Mouse (Mus musculus): ENCODE measurements around the gene Majin. TPM values are rescaled to one million over a fixed set of nuclear protein-coding genes. Genes with fewer than 3 reads are reported as not detected.

The Majin gene
- polyA plus RNA-seq, 1 experiment from 2014 or later = not detected

DNA sequence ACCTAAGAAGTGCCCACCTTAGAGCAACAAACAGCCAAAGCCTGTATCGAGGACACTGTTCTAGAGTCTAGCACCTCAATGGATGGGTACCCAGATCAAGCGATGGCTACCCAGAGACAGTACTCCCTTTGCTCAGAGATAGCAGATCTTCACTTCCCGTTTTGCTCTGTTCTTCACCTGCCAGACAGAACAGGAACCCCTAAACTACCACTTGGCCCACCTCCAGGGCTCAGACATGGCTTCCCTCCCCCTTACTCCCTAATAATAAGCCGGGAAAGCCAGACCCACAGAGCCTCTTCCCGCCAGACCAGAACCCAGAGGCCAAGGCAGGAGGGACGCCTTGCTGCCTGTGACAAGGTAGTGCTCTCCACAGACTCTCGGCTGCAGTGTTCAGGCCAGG is 52.7 kb downstream of the Majin start:
- H3K9ac ChIP-seq (ENCODE audit: low read length) = no peak overlapping the region
- ATAC-seq (ENCODE audit: insufficient number of reproducible peaks, insufficient read depth, low FRiP score, low read depth) = no peak
- peaks cover 17% of the 10 kb centered on the region for H3K36me3 ChIP-seq (ENCODE audit: control insufficient read depth, insufficient read depth, low read length)
- H3K9me3 ChIP-seq (ENCODE audit: control insufficient read depth, low read length) = no peaks in the 10 kb centered on the region
- H3K4me1 ChIP-seq (ENCODE audit: control insufficient read depth in 2 of 2, insufficient read depth in 2 of 2, low read length in 2 of 2) = peaks cover 13 to 20% of the 10 kb centered on the region in 2 experiments
- H3K27me3 ChIP-seq (ENCODE audit: control insufficient read depth, insufficient read depth, low read length) = no peaks in the 10 kb centered on the region
- no peak overlapping the region for H3K4me3 ChIP-seq (ENCODE audit: control insufficient read depth in 1 of 2, insufficient read depth in 1 of 2, low read depth in 1 of 2, low read length in 2 of 2)
- H3K4me2 ChIP-seq (ENCODE audit: low read length) = no peak overlapping the region
- WGBS = 70% methylated on average over 7 of the region's 7 CpGs
- no peak overlapping the region for H3K27ac ChIP-seq (replicated peaks in 1 of 2; ENCODE audit: control insufficient read depth in 1 of 2, insufficient read depth in 1 of 2, low read depth in 2 of 2, low read length in 2 of 2)

DNA sequence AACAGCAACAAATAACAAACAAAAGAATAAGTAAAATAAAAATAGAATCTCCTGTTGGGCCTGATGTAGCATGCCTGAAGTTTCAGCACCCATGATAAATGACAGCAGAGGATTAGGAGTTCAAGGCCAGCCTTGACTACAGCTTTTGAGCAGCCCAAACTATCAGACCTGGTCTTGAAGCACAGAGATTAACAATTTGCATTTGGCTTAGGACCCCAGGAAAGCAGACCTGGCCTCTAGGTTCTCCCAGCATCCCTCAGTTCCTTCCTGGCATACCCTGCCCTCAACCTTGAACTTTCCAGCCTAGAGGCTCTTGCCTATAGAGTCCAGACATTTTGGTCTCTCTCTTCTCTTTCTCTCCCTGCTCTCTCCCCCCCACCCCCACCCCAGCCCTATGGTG is 54.6 kb downstream of the Majin start:
- ATAC-seq (ENCODE audit: insufficient number of reproducible peaks, insufficient read depth, low FRiP score, low read depth) = no peak
- H3K4me3 ChIP-seq (ENCODE audit: control insufficient read depth in 1 of 2, insufficient read depth in 1 of 2, low read depth in 1 of 2, low read length in 2 of 2) = no peak overlapping the region
- H3K36me3 ChIP-seq (ENCODE audit: control insufficient read depth, insufficient read depth, low read length) = no peaks in the 10 kb centered on the region
- H3K27me3 ChIP-seq (ENCODE audit: control insufficient read depth, insufficient read depth, low read length) = no peaks in the 10 kb centered on the region
- no peak overlapping the region for H3K9ac ChIP-seq (ENCODE audit: low read length)
- no peaks in the 10 kb centered on the region for H3K9me3 ChIP-seq (ENCODE audit: control insufficient read depth, low read length)
- no peak overlapping the region for H3K27ac ChIP-seq (replicated peaks in 1 of 2; ENCODE audit: control insufficient read depth in 1 of 2, insufficient read depth in 1 of 2, low read depth in 2 of 2, low read length in 2 of 2)
- H3K4me1 ChIP-seq (ENCODE audit: control insufficient read depth in 2 of 2, insufficient read depth in 2 of 2, low read length in 2 of 2) = peaks cover 18 to 29% of the 10 kb centered on the region in 2 experiments
- no peak overlapping the region for H3K4me2 ChIP-seq (ENCODE audit: low read length)

DNA sequence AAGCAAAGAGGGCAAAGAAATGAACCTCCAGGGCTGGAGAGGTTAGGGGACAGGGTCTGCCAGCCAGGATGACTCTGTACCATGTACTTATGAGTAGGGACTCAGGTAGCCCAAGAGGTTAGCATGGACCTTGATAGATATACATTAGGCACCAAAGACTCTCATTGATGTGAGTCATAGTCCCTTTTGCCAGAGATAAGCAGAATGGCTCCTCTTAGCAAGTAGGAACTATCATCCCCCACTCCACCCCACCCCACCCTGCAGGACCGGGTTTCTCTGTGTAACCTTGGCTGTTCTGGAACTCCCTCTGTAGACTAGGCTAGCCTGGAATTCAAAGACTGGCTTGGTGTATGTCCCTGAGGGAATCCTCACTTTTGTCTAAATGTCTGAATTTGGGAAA is 55.9 kb downstream of the Majin start:
- H3K4me2 ChIP-seq (ENCODE audit: low read length) = no peak overlapping the region
- 37% methylated on average over 1 of the region's 1 CpGs for WGBS

DNA sequence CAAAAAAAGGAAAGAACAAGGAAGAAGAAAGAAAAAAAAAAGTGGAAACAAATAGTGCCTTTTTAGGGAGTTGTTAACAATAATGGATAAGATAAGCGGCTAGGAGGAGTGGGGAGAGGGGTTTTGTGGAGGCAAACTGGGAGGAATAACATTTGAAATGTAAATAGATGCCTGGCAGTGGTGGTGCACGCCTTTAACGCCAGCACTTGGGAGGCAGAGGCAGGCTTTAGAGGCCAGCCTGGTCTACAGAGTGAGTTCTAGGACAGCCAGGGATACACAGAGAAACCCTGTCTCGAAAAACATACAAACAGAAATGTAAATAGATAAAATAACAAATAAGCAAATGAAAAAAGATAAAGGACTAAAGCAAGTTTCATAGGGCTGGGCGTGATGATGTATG is 56.5 kb downstream of the Majin start:
- Histone ChIP-seq H3K4me3 (ENCODE audit: control insufficient read depth in 1 of 2, insufficient read depth in 1 of 2, low read depth in 1 of 2, low read length in 2 of 2) (peak overlapping the region in 1 of 2 experiments; percentile 82; a peak in 3 of 4 replicates), H3K9ac (ENCODE audit: low read length) (peak overlapping the region; percentile 27; the same call in 1 of the 2 replicates), H3K4me1 (ENCODE audit: control insufficient read depth in 2 of 2, insufficient read depth in 2 of 2, low read length in 2 of 2) (peaks cover 9 to 14% of the 10 kb centered on the region in 2 experiments), H3K36me3 (ENCODE audit: control insufficient read depth, insufficient read depth, low read length) (peaks cover 12% of the 10 kb centered on the region), H3K27ac (replicated peaks in 1 of 2; ENCODE audit: control insufficient read depth in 1 of 2, insufficient read depth in 1 of 2, low read depth in 2 of 2, low read length in 2 of 2) (peak overlapping the region; percentile 22 to 48; a peak in 3 of 4 replicates), H3K27me3 (ENCODE audit: control insufficient read depth, insufficient read depth, low read length) (no peaks in the 10 kb centered on the region), H3K9me3 (ENCODE audit: control insufficient read depth, low read length) (no peaks in the 10 kb centered on the region), H3K4me2 (ENCODE audit: low read length) (peak overlapping the region; percentile 42)
- ATAC-seq (ENCODE audit: insufficient number of reproducible peaks, insufficient read depth, low FRiP score, low read depth) = no peak
- WGBS = 28% methylated on average over 5 of the region's 5 CpGs

More for the DNA sequence above, 55.9 kb downstream of the Majin start:
- H3K9ac ChIP-seq (ENCODE audit: low read length) = no peak overlapping the region
- ATAC-seq (ENCODE audit: insufficient number of reproducible peaks, insufficient read depth, low FRiP score, low read depth) = no peak
- peaks cover 9 to 15% of the 10 kb centered on the region in 2 experiments for H3K4me1 ChIP-seq (ENCODE audit: control insufficient read depth in 2 of 2, insufficient read depth in 2 of 2, low read length in 2 of 2)
- peaks cover 7% of the 10 kb centered on the region; the same call in 1 of the 2 replicates for H3K36me3 ChIP-seq (ENCODE audit: control insufficient read depth, insufficient read depth, low read length)
- no peaks in the 10 kb centered on the region for H3K27me3 ChIP-seq (ENCODE audit: control insufficient read depth, insufficient read depth, low read length)
- no peaks in the 10 kb centered on the region for H3K9me3 ChIP-seq (ENCODE audit: control insufficient read depth, low read length)
- H3K27ac ChIP-seq (replicated peaks in 1 of 2; ENCODE audit: control insufficient read depth in 1 of 2, insufficient read depth in 1 of 2, low read depth in 2 of 2, low read length in 2 of 2) = no peak overlapping the region
- no peak overlapping the region for H3K4me3 ChIP-seq (ENCODE audit: control insufficient read depth in 1 of 2, insufficient read depth in 1 of 2, low read depth in 1 of 2, low read length in 2 of 2)

DNA sequence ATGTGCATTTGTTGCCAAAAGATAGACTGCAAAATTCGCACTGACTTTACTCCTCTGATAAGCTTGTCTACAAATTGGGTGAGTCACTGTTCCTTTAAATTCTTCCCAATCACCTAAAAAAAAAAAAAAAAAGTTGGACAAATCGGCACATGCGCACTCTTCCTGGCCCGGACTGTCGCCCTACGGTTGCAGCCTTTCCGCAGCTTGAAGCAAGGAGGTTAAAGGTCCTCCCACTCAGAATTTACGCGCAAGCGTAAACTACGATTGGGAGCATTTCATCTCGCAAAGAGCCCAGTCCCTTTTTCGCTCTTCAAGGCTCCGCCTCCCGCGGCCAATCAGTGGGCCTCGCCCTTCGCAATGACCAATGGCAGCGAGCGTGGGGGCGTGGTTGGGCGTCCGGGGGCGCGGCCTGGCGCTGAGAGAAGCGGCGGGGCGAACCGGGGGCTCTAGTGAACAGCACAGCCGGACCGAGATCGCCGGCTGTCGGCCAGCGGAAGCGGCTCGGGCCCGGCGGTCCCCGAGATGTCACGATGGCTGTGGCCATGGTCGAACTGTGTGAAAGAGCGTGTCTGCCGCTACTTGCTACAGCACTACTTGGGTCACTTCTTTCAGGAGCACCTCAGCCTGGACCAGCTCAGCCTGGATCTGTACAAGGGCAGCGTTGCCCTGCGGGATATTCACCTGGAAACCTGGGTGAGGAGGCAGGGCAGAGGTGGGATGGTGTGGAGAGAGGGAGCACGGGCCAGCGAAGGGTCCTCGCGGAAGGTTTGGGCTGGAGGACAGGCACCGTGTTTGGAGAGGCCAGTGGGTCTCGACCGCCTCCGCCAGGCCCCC is 57.3 kb downstream of the Majin start, which contains the start of gene Atg2a:
Gene Atg2a, plus strand, starts transcription at position 395 of the 834 bp plus-strand sequence.
- H3K9me3 ChIP-seq (ENCODE audit: control insufficient read depth, low read length) = no peaks in the 10 kb centered on the region
- no peaks in the 10 kb centered on the region for H3K27me3 ChIP-seq (ENCODE audit: control insufficient read depth, insufficient read depth, low read length)
- peak within 1 kb of the TSS; percentile 92 for H3K9ac ChIP-seq (ENCODE audit: low read length)
- under 1% methylated on average over 55 of the region's 55 CpGs for WGBS
- H3K4me1 ChIP-seq (ENCODE audit: control insufficient read depth in 2 of 2, insufficient read depth in 2 of 2, low read length in 2 of 2) = peaks cover 6 to 11% of the 10 kb centered on the region in 2 experiments
- peak; percentile 90 for ATAC-seq (ENCODE audit: insufficient number of reproducible peaks, insufficient read depth, low FRiP score, low read depth)
- peaks cover 20% of the 10 kb centered on the region for H3K36me3 ChIP-seq (ENCODE audit: control insufficient read depth, insufficient read depth, low read length)
- H3K4me2 ChIP-seq (ENCODE audit: low read length) = peak within 1 kb of the TSS; percentile 86
- H3K4me3 ChIP-seq (ENCODE audit: control insufficient read depth in 1 of 2, insufficient read depth in 1 of 2, low read depth in 1 of 2, low read length in 2 of 2) = peak within 1 kb of the TSS; percentile 70 to 82
- H3K27ac ChIP-seq (replicated peaks in 1 of 2; ENCODE audit: control insufficient read depth in 1 of 2, insufficient read depth in 1 of 2, low read depth in 2 of 2, low read length in 2 of 2) = peak within 1 kb of the TSS; percentile 45 to 80

DNA sequence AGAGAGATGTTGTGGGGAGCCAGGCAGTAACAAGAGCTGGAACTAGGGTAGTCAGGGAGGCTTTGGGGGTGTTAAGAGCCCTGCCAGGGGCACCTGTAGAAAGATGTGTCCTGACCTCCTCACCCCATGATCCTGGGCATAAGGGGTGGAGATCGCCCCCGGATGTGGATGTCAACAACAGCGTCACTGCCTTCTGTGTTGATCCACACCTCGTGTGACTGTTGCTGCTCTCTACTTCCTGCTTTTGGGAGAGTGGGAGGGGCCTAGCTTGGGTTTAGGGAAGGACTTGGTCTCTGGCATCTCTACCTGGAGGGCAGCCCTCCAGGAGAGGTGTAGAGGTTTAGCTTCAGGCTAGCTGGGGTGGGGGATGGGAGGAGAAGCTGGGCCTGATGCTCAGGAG is 58.1 kb downstream of the Majin start:
- Histone ChIP-seq H3K27ac (replicated peaks in 1 of 2; ENCODE audit: control insufficient read depth in 1 of 2, insufficient read depth in 1 of 2, low read depth in 2 of 2, low read length in 2 of 2) (peak overlapping the region in 1 of 2 experiments; percentile 80; a peak in 2 of 4 replicates), H3K27me3 (ENCODE audit: control insufficient read depth, insufficient read depth, low read length) (no peaks in the 10 kb centered on the region), H3K4me2 (ENCODE audit: low read length) (peak overlapping the region; percentile 86), H3K4me3 (ENCODE audit: control insufficient read depth in 1 of 2, insufficient read depth in 1 of 2, low read depth in 1 of 2, low read length in 2 of 2) (peak overlapping the region; percentile 70 to 82), H3K9me3 (ENCODE audit: control insufficient read depth, low read length) (no peaks in the 10 kb centered on the region), H3K36me3 (ENCODE audit: control insufficient read depth, insufficient read depth, low read length) (peaks cover 27% of the 10 kb centered on the region), H3K4me1 (ENCODE audit: control insufficient read depth in 2 of 2, insufficient read depth in 2 of 2, low read length in 2 of 2) (peaks cover 5 to 9% of the 10 kb centered on the region in 2 experiments), H3K9ac (ENCODE audit: low read length) (peak overlapping the region; percentile 92)
- no peak for ATAC-seq (ENCODE audit: insufficient number of reproducible peaks, insufficient read depth, low FRiP score, low read depth)
- WGBS = 2% methylated on average over 4 of the region's 4 CpGs

DNA sequence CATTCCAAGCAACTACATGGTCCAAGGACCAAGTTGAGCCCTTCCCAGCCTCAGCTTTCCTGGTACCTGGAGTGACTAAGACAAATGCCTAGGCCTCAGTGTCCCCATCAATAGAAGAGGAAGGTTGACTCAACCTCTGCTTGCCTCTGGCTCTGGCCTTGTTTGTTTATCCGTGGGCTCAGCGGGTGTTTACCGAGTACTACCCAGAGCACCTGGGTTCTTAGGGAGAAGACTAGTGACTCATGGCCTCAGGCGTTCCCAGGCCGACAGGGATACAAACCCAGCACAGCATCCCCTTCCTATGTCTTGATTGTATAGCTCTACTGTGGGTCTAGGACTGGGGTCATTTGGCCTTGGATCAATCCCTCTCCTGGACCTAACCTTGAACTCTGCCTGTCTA is 59.0 kb downstream of the Majin start:
- no peak for ATAC-seq (ENCODE audit: insufficient number of reproducible peaks, insufficient read depth, low FRiP score, low read depth)
- WGBS = 84% methylated on average over 5 of the region's 5 CpGs
- H3K4me3 ChIP-seq (ENCODE audit: control insufficient read depth in 1 of 2, insufficient read depth in 1 of 2, low read depth in 1 of 2, low read length in 2 of 2) = no peak overlapping the region

More for the DNA sequence above, 59.0 kb downstream of the Majin start:
- H3K27me3 ChIP-seq (ENCODE audit: control insufficient read depth, insufficient read depth, low read length) = no peaks in the 10 kb centered on the region
- H3K36me3 ChIP-seq (ENCODE audit: control insufficient read depth, insufficient read depth, low read length) = peaks cover 37% of the 10 kb centered on the region
- H3K9ac ChIP-seq (ENCODE audit: low read length) = 0 out of 2 replicates have a peak overlapping the region, but pooled peaks have one; percentile 12
- peaks cover 5 to 9% of the 10 kb centered on the region in 2 experiments for H3K4me1 ChIP-seq (ENCODE audit: control insufficient read depth in 2 of 2, insufficient read depth in 2 of 2, low read length in 2 of 2)
- H3K4me2 ChIP-seq (ENCODE audit: low read length) = no peak overlapping the region
- H3K27ac ChIP-seq (replicated peaks in 1 of 2; ENCODE audit: control insufficient read depth in 1 of 2, insufficient read depth in 1 of 2, low read depth in 2 of 2, low read length in 2 of 2) = no peak overlapping the region
- no peaks in the 10 kb centered on the region for H3K9me3 ChIP-seq (ENCODE audit: control insufficient read depth, low read length)
